Mouse (Mus musculus) layer of hippocampus, adult 18-20 months (tissue): ENCODE measurements around the gene Lrig2. TPM values are rescaled to one million over a fixed set of nuclear protein-coding genes. Genes with fewer than 3 reads are reported as not detected.
"Not testable (repeated sequence)": the region's sequence is repeated elsewhere in the genome, so short reads cannot be mapped to it uniquely, and the experiment has no call there.

ENCODE experiments used
- DNase-seq, 2 experiments: peaks; one replicate each; pipeline ENCODE4 v3.0.0; 2022; ENCODE audit warnings: low spot score in 2 of 2
- total RNA-seq, 2 experiments: library from RNA; stranded (reverse); gene quantifications; 2 replicates each; pipeline ENCODE4 v1.2.3; 2021

The Lrig2 gene
- total RNA-seq, 2 experiments from 2014 or later, result 31.7 to 34.3 TPM

DNA sequence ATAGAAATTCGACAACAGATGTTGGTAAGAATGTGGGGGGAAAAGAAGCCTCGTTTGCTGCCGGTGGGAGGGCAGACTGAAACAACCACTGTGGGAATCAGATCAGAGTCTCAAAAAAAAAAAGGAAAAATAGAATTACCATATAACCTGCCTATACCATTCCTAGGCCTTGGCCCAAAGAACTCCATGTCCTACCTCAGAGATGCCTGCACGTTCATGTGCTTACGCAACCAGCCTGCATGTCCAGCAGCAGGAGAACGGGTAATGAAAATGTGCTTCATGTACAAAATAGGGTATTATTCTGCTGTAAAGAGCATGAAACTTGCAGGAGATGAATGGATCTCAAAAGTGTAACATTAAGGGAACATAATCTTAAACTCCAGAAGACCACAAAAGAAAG, 79.1 kb downstream of the Lrig2 start:
- no peak for DNase-seq

DNA sequence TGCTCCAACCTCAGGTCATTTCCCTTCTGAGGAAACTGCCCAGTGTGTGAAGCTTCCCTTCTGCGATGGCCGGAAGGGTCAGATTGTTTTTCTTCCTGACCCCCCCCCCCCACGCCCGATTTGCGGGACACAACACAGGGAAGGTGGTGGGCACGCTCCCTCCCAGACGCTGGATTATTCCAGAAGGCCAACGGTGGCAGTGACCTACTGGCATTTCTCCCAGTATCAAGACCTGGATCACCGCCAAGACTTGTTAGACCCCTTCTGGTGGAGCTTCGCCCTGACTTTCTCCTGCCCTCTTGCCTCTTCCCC, 79.9 kb downstream of the Lrig2 start:
- no peak for DNase-seq

DNA sequence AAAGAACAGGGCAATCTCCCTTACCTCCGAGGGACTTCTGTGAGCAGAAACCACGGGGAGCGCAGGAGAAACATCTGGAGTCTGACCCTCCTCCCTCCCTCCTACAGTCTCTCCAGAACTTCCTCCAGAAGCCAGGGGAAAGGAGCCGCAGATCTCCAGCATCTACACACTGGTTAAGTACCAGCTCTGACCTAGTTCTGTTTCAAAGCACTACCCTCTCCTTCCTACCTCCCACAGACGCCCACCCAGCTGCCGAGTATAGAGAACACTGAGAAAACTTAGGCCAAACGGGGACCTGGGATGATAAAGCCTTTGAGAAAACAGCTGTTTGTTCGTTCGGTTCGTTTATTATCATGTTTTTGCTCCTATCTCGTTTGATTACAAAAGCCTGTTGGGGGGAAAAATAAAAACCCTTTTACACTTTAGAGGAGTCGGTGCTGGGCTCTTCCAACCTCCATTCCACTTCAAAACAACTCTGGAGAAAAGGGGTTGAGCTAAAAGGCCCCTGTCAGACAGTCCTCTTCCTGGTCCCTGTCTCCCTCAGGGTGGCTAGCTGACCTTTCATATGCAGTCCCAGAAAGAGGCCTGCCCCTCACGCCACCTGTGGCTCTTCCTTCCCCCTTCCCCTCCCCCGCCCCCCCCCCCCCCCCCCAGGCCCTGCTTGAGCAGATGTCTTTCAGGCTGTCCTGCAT, 80.4 kb downstream of the Lrig2 start:
- no peak for DNase-seq

DNA sequence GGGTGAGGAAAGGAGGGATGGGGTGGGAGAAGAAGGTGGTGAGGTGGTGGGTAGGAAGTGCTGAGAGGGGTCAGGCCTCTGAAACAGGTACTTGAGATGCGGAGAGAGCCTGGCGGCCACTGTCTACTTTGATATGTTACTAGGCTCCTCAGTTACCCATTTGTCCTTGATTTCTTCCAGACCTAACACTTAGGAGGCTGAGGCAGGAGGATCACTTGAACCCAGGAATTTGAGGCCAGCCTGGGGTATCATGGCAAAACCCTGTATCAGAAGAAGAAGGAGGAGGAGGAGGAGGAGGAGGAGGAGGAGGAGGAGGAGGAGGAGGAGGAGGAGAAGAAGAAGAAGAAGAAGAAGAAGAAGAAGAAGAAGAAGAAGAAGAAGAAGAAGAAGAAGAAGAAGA, 84.4 kb downstream of the Lrig2 start:
- DNase-seq, result not testable (repeated sequence)

DNA sequence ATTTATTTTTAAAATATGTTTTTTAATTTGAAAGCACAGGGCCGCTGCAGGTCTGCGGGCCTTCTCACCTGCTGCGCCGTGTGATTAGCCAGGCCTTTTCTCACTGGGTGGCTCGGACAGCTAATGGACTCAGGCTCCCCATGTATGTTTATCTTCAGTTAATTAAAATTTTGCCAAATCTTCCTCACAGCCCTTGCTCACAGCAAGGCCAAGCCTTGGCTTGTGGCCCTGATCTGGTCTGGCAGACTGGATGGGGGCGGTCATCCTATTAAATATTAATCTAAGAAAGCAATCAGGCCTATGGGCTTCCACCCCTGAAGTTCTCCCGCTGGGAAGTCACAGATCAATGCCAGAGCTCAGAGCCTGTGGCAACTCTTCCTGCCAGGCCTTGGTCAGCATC, 87.4 kb downstream of the Lrig2 start:
- no peak for DNase-seq

DNA sequence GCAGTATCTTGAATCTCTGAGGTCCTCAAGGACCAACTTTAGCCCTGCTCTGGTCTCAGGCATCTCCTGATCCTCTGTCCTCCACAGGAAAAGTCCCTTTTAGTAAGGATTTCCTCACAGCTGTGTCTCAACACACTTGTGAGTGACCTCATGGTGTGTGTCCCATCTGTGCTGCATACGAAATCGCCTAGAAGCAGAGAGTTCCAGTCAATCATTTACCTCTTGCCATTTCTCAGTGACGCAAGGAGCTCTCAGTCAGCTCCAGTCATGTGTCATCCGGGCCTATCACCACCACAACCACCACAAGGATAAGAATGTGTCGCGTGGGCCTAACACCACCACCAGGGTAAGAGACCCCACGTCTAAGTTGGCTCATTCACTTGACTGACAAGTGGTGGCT, 90.8 kb downstream of the Lrig2 start:
- DNase-seq, result no peak

DNA sequence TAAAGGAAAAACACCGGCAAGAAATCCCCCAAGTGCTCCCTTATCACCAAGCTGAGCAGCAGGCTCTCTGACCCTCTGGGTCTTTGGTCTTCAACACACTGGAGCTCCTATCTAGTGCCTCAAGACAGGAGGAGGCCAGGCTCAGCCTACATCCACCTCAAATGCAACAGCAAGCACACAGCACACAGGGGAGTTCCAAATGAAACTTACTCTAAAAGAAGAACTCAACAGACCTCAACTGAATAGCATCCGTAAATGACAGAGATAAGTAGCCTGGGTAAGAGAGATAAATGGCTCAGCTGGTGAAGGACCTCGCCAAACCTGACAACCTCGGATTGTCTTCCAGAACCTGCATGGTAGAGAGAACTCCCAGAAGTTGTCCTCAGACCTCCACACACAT, 91.7 kb downstream of the Lrig2 start:
- no peak for DNase-seq

DNA sequence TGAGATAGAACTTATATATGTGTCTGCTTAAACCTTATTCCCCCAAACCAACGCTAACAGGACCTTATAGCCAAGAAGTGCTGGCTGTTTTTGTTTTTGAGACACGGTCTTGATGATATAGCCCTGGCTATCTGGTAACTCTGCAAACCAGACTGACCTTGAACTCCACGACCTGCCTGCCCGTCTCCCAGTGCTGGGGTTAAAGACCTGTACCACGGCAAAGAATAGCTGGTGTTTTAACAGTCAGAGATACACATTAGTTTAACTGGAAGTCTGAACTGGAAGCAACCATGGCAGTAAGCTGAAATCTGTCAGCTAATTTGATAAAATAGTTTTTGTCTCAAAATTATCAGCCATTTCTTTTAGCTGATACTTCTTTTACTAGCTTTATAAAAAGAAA, 94.9 kb downstream of the Lrig2 start:
- DNase-seq, result no peak

DNA sequence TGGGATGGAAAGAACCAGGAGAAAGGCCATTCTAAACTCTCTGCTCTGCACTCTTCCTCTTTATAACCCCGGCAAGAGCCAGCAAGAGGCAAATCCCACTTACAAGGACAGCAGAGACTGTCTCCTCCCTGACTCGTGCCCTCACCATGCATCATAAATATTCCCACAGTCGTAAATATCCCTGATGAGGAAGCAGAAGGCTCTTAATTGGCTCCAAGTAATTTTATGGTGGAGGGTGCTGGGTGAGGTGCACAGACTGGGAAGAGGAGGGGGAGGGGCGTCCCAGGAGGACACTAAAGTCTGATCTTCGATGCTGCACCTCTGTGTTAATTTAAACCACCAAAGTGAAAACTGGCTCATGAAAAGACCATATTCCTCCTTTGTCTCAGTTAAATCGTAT, 99.2 kb downstream of the Lrig2 start:
- no peak for DNase-seq

DNA sequence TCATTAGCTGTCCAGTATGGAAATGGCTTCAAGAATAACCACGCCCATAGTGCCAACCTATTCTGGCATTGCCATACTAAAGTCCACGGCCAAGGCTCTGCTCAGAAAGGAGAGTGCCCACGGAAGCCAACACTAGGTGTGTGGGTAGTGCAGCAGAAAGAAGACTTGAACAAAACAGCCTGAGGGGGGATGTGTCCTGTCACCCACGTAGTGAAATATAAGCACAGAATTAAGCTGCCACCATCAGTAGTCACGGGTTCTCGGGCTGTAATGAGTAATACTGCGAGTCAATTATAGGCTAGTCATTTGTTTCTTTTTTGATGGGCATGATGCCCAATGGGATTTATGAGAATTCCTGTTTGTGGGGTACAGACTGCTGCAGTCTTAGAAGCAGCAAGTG, 104.2 kb downstream of the Lrig2 start:
- DNase-seq, result peak in 1 of 2 experiments; percentile 30

DNA sequence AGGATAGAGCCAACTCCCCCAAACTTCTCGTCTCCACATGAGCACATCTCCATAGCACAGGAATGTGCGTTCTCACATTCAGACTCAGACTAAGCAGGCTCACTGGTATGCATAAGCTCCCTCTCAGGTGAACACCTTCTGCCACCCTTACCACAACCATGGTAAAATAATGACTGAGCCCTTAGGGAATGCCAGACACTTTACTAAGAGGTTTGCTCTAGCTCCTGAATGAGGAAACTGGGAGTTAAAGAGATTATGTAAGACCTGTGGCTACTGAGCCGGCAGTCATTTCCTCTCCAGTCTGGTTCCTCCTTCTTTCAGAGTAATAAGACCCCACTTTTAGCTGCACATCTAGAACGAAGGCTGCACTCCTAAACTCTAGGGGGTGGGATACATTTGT, 108.1 kb downstream of the Lrig2 start:
- no peak for DNase-seq

DNA sequence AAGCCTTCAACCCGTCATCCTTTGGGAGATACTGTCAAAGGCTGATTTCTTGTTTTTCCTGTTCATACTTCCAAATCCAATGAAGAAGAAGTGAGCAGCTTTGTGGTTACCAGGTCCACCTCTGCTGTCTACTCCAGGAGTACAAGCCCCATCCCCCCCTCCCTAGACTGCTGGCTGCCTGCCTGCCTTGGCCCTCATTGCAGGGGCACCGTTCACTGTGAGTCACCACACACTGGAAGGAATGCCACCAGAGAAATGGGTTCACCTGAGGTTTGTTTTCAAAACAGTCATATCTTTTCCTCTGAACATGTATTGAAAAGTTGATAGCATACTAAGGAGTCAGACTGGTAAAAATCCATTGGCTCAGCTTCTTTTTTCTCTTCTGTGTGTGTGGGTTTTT, 110.5 kb downstream of the Lrig2 start:
- DNase-seq, result no peak

DNA sequence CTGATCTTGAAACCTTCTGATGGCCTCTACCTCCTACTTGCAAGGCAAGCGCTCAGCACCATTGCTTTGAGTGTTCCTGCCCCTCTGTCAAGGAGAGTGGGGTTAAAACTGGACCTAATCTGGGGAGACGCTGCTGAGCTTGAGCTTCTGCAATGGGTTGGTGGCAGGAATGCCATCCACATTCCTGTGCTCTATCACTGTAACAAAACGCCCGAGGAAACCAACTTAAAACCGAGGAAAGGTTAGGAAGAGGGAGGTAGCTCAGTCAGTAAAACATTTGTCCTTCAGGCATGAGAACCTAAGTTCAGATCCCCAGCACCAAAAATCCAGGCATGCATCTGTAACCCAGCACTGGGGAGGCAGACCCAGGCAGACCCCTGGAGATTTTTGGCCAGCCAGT, 111.6 kb downstream of the Lrig2 start:
- DNase-seq, result no peak

DNA sequence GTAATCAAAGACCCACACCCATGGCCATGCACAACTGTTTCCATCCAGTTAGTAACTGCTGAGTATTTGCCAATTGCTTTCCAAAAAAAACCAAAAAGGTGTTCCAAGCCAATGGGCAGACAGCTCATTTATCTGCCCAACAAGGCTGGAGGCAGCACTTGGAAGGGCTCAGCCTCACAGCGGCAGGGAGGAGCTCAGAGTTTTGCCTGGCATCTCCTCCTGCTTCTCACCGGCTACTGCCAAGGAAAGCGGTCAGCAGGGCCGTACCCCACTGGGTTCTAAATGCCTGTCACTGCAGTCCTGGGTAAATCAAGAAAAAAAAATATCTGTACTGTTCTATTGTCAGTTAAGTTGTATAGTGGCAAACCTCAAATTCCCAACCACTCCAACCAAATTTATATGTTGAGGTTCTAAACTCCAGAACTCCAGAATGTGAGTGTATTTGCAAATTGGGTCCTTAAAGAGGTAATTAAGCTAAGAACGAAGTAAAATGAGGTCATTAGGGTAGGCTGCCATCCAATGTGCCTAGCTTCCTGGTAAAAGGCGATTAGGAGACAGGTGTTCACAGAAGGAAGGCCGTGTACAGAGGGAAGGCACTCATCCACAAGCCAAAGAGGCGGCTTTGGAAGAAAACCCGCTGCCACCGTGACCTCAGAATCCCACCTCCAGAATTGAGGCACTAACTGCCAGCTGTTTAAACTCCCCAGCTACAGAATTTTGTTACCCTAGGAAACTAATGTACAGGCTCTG, 112.2 kb downstream of the Lrig2 start:
- no peak for DNase-seq

DNA sequence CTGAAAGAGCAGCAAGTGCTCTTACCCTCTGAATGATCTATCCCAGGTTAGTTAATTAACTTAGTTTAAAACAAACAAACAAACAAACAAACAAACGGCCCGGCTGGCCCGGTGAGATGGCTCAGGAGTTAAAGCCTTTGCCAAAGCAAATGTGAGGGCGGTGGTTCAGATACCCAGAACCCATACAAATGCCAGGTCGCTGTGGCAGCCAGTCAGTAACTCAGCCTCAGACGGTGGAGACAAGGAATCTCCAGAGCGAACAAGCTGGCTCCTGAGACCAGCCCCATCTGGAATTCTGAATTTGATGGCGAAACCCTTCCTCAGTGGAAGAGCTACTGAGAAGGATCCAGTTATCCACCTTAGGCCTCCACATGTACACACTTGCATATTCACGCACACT, 114.4 kb downstream of the Lrig2 start:
- no peak for DNase-seq

DNA sequence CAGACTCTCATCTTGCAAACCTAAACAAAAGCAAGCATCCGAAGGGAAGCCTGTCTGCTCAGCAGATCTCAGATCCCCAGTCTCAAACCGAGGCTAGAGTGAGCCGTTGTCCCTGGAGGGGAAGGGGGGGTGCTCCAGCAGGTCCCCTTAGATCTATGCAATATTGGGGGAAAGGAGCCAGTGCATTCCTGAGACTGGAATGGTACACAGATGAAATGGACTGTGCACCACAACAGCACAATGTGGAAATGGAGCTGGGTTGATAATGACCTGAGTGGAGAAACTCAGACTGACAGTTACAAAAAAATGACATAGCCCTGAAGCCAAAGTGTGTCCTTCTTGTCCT, 115.0 kb downstream of the Lrig2 start:
- no peak for DNase-seq

DNA sequence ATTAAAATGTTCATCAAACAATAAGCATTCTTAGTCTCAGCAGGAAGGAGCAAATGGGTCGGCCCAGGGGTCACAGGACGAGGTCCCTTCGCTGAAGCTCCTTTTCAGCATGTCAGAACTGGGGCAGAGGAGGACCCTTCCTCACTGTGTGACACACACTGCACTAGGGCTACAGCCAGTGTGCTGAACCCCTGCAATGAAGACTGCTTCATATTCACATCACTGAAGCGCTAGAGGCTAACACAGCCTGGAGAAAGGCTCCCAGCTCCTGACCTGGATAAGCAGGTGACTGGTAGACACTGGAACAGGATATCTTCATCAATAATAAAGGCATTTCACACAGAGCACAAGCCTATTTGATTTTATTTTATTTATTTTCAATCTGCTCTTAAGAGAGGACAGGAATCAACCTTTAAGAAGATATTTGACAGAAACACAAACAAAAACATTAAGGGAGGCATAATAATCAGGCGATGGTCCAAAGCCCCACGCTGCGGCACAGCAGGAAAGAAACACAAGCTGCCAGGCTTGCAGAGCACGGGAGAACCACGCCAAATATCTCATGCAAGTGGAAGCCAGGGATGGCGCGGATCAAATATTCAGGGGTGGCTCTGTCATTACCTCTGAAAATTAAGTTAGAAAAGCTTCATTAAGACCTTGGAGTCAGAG, 115.5 kb downstream of the Lrig2 start:
- DNase-seq, result peak; percentile 40 to 55

DNA sequence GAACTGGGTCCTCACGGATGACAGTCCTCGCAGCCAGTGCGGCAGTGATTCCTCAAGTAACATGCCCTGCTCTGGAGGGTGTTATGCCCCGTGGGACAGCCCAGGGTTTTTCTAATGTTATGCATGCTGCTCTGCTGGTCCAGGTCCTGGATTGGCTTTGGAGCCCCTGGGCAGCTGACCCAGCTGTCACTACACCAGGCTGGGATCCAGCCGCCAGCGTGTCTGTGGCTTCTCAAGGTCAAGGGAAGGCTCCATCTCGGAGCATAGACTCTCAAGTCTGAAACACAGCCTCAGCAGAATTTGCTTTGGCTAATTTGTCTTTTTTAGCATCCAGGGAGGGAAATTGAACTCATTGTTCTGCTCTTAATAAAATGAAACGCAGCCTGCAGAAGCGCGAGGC, 121.6 kb downstream of the Lrig2 start:
- no peak for DNase-seq

DNA sequence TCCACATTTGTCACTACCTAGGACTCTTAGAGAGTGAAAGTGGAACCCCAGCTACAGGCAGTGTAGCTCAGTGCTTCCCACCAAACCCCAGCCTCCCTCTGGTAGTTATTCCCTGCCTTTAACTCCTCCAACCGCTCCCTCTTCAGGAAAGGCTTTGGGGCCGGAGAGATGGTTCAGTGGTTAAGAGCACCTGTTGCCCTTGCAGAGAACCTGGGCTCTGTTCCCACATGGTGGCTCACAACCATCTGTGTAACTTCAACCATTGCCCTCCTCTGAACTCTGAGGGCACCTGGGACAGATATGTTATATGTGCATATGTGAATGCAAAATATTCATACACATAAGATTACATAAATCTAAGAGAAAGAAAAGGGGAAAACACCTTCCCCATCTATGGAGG, 122.3 kb downstream of the Lrig2 start:
- DNase-seq, result no peak

DNA sequence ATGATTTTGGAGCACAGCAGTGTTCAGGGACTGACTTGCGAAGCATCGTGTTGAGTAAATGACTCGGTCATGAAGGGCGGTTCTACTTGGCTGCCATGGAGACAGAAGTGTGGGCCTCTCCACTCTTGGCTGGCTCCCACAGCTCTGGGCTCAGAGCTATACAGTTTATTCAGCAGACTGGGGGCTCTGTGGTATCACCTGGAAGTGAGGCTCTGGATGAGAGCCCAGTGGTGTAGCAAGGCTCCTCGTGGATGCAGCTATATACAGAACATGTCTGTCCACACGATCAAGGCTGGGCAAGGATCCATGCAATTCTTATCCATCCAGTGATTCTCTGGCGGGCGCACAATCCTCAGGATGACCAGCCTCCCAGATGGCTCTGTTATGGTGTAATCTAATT, 126.1 kb downstream of the Lrig2 start:
- DNase-seq, result peak in 1 of 2 experiments; percentile 39

DNA sequence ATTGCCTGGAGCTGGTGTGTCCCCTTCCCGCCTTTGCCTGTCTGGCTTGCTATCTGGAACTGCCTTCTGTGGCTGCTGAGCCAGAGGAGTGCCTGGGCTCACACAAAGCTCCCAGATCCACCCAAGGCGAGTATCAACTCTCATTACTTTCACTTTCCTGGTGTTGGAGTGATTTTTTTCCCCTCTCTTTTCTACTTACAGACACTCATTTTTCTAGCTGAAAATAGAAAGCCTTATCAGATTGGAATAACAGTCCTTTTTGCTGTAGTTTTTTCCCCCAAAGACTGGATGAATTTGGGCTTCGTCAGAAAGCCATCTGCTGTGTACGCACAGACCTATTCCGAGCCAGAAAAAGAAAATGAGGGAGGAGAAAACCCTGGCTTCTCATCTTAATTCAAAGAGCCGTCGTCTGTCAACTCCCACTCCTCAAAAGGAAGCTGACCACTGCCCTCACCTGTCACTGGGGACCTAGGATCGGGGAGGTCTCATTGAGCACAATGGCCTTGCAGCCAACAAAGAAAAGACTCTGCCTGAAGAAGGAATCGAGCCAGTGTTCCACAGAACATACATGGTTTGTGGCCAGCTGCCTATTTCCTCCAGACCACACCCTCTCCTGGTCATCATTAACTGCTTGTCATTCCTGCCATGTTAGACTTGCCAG, 127.9 kb downstream of the Lrig2 start:
- DNase-seq, result peak; percentile 59 to 64

DNA sequence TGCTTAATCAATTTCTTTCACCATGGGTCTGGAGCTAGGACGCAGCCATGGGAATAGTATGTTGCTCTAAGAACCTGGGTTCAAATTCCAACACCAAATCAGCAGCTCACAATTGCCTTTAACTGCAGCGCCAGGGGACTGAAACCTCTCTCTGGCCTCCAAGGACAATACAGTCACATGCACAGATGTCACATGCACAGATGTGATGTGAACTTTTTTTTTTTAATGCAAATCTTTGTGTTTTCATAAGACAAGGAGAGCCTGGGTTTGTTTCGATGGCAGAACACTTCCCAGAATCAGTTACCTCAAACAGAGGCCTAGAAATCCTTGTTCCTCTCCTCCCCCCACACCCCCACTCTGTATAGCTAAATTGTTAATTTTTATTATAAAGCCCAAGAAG, 133.5 kb downstream of the Lrig2 start:
- no peak for DNase-seq
